In the genomic region with DNA sequence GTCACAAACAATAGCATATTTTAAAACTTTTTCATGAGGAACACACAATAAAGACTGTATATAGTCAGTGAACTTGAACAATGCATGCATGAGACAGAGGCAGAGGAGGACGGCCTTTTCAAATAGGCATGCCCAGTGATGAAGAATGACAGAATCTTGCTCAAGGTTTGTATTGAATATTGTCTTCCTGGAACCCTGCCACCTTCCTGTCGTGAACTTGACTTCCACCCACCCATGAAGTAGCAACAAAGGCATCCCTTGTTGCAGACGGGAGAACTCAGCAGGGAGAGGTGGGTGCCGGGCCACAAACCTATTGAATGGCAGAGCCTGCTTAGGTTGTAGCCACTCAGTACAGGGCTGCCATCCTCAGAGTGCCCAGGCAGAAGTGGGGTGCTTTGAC, we compare ENCODE assay signal across 32 mouse cellular contexts. TPM values are rescaled to one million over a fixed set of nuclear protein-coding genes. Genes with fewer than 3 reads are reported as not detected.
DNase-seq lines count a peak whose midpoint lies in the region; ATAC-seq lines count a peak whose summit lies in the region.
"Had no signal": no experiment of that assay in that cellular context is flagged by ENCODE, and none has a peak within 500 bp of the region (broad histone marks: within the 10 kb centered on the region; RNA-seq: fewer than 3 reads in every experiment).

No protein-coding gene starts in this region.

- no peaks in the 10 kb centered on the region for H3K36me3 ChIP-seq in embryonic facial prominence, embryonic 14.5 days (ENCODE audit: control insufficient read depth, insufficient read depth, low read length)
- peaks cover 8% of the 10 kb centered on the region; the same call in 1 of the 2 replicates for H3K36me3 ChIP-seq in embryonic facial prominence, embryonic 10.5 days (replicated peaks)
- H3K36me3 ChIP-seq in kidney, embryonic 15.5 days = no peaks in the 10 kb centered on the region
- H3K36me3 ChIP-seq: embryonic facial prominence, embryonic 15.5 days; heart, embryonic 13.5 days; liver, embryonic 12.5 days; neural tube, embryonic 15.5 days had no signal

- H3K4me1 ChIP-seq in embryonic facial prominence, embryonic 14.5 days (ENCODE audit: control insufficient read depth, insufficient read depth, low read length) = no peaks in the 10 kb centered on the region
- H3K4me1 ChIP-seq in embryonic facial prominence, embryonic 10.5 days = no peaks in the 10 kb centered on the region
- peaks cover 2% of the 10 kb centered on the region; the same call in 1 of the 2 replicates for H3K4me1 ChIP-seq in kidney, embryonic 15.5 days
- H3K4me1 ChIP-seq: embryonic facial prominence, embryonic 15.5 days; liver, embryonic 12.5 days had no signal

- H3K9me3 ChIP-seq in embryonic facial prominence, embryonic 14.5 days (ENCODE audit: control insufficient read depth, low read length) = no peaks in the 10 kb centered on the region
- no peaks in the 10 kb centered on the region for H3K9me3 ChIP-seq in embryonic facial prominence, embryonic 10.5 days
- no peaks in the 10 kb centered on the region for H3K9me3 ChIP-seq in kidney, embryonic 15.5 days (replicated peaks)
- H3K9me3 ChIP-seq: embryonic facial prominence, embryonic 15.5 days; heart, embryonic 13.5 days; liver, embryonic 12.5 days; midbrain, embryonic 12.5 days; neural tube, embryonic 15.5 days had no signal

- no peak overlapping the region for H3K27ac ChIP-seq in embryonic facial prominence, embryonic 14.5 days (replicated peaks; ENCODE audit: low read depth, low read length)
- no peak overlapping the region for H3K27ac ChIP-seq in embryonic facial prominence, embryonic 10.5 days (replicated peaks)
- H3K27ac ChIP-seq in kidney, embryonic 15.5 days = no peak overlapping the region
- H3K27ac ChIP-seq: embryonic facial prominence, embryonic 15.5 days; heart, embryonic 13.5 days; layer of hippocampus, adult 2 months; liver, embryonic 12.5 days; midbrain, embryonic 12.5 days; neural tube, embryonic 15.5 days had no signal

- peak; percentile 20 for DNase-seq in embryonic facial prominence, embryonic 14.5 days (ENCODE audit: low spot score)
- DNase-seq in embryonic facial prominence, embryonic 10.5 days (ENCODE audit: low spot score) = no peak
- peak; percentile 70 for DNase-seq in heart, adult 11 months
- no peak for DNase-seq in heart, postnatal 10 days
- DNase-seq in kidney, adult 8-10 months = no peak
- DNase-seq in retina, postnatal 1 day = peak; percentile 46
- DNase-seq in retina, embryonic 14.5 days (ENCODE audit: low spot score) = no peak
- DNase-seq: adrenal gland, postnatal 10 days; cerebellum, adult 11 months; cerebellum, adult 9-10 months; cerebellum, postnatal 36 days; embryo, embryonic 11 days; gastrocnemius, postnatal 36 days; heart, postnatal 14 days; kidney, adult 2 months; kidney, postnatal 36 days; left cerebral cortex, postnatal 4 days; liver, postnatal 0 days; lung, postnatal 36 days; right cerebral cortex, adult 18-20 months; spleen, adult 18-20 months; thymus, postnatal 14 days had no signal

- WGBS in embryonic facial prominence, embryonic 14.5 days = 56% methylated on average over 4 of the region's 4 CpGs
- WGBS in embryonic facial prominence, embryonic 10.5 days = 82% methylated on average over 4 of the region's 4 CpGs
- WGBS in kidney, embryonic 15.5 days = 62% methylated on average over 4 of the region's 4 CpGs

- H3K27me3 ChIP-seq in embryonic facial prominence, embryonic 14.5 days (replicated peaks; ENCODE audit: control insufficient read depth, insufficient read depth, low read length) = no peaks in the 10 kb centered on the region
- no peaks in the 10 kb centered on the region for H3K27me3 ChIP-seq in embryonic facial prominence, embryonic 10.5 days (replicated peaks; ENCODE audit: low read depth, poor library complexity, severe bottlenecking)
- no peaks in the 10 kb centered on the region for H3K27me3 ChIP-seq in kidney, embryonic 15.5 days
- H3K27me3 ChIP-seq: CH12.LX; embryonic facial prominence, embryonic 15.5 days; liver, embryonic 12.5 days; midbrain, embryonic 12.5 days; neural tube, embryonic 15.5 days; Patski had no signal

- H3K4me3 ChIP-seq in embryonic facial prominence, embryonic 14.5 days (ENCODE audit: low read depth, low read length) = no peak overlapping the region
- H3K4me3 ChIP-seq in embryonic facial prominence, embryonic 10.5 days = no peak overlapping the region
- no peak overlapping the region for H3K4me3 ChIP-seq in kidney, embryonic 15.5 days (replicated peaks)
- H3K4me3 ChIP-seq: embryonic facial prominence, embryonic 15.5 days; heart, embryonic 13.5 days; layer of hippocampus, adult 2 months; liver, embryonic 12.5 days; midbrain, embryonic 12.5 days; neural tube, embryonic 15.5 days had no signal

- no peak for ATAC-seq in embryonic facial prominence, embryonic 14.5 days (ENCODE audit: low read depth)
- 0 out of 2 replicates have a peak, but pooled peaks have one; percentile 18 for ATAC-seq in kidney, embryonic 15.5 days (replicated peaks; ENCODE audit: low FRiP score)
- ATAC-seq: liver, embryonic 12.5 days; liver, postnatal 0 days; Patski had no signal

- no peak overlapping the region for H3K9ac ChIP-seq in embryonic facial prominence, embryonic 14.5 days (ENCODE audit: low read depth, low read length)
- H3K9ac ChIP-seq in kidney, embryonic 15.5 days = no peak overlapping the region
- H3K9ac ChIP-seq: embryonic facial prominence, embryonic 15.5 days; heart, embryonic 13.5 days; liver, embryonic 12.5 days; liver, postnatal 0 days; midbrain, embryonic 12.5 days; neural tube, embryonic 15.5 days had no signal

- intact Hi-C loops in heart, postnatal 10 days (cut with DNase I) = no loop called here

- H3K4me2 ChIP-seq in embryonic facial prominence, embryonic 14.5 days (ENCODE audit: low read depth, low read length) = no peak overlapping the region
- no peak overlapping the region for H3K4me2 ChIP-seq in kidney, embryonic 15.5 days
- H3K4me2 ChIP-seq: embryonic facial prominence, embryonic 15.5 days; heart, embryonic 13.5 days; liver, embryonic 12.5 days; midbrain, embryonic 12.5 days; neural tube, embryonic 15.5 days had no signal

RNA-seq across cellular contexts. Expression of a gene that starts 43.7 kb away (rescaled TPM):
- 7.6 and 9.3 TPM in 2 replicates for polyA plus RNA-seq in embryonic facial prominence, embryonic 14.5 days (2014; fragmentation: Nextera tagmentation; extraction: Ambion mirVana)
- 20.7 and 22.2 TPM in 2 replicates for polyA plus RNA-seq in embryonic facial prominence, embryonic 10.5 days (2016; fragmentation: Nextera tagmentation; extraction: Ambion mirVana)
- 1 to 10 TPM; 1.5 to 1.7 TPM for total RNA-seq in heart, postnatal 10 days (2021)
- 10.5 and 12.2 TPM in 2 replicates for polyA plus RNA-seq in kidney, embryonic 15.5 days (2015; fragmentation: Nextera tagmentation; extraction: Ambion mirVana)
- total RNA-seq: megakaryocyte, adult 5-6 weeks had no signal
- polyA plus RNA-seq: liver, postnatal 0 days had no signal

Comparison
In these comparisons a context has a peak if more than half of its experiments do, and no peak if none do; other contexts are left out.
1. DNase-seq: peak in embryonic facial prominence, embryonic 14.5 days (single experiment), heart, adult 11 months (single experiment) and retina, postnatal 1 day (single experiment); none in embryonic facial prominence, embryonic 10.5 days (single experiment), heart, postnatal 10 days (0 of 2), kidney, adult 8-10 months (0 of 2) and retina, embryonic 14.5 days (single experiment).